Mouse (Mus musculus) midbrain, embryonic 10.5 days (tissue): ENCODE results near the gene Gm10354. TPM values are rescaled to one million over a fixed set of nuclear protein-coding genes. Genes with fewer than 3 reads are reported as not detected.
"Not testable (repeated sequence)": the region's sequence is repeated elsewhere in the genome, so short reads cannot be mapped to it uniquely, and the experiment has no call there.

Experiments
- DNase-seq: peaks from one replicate; pipeline ENCODE4 v3.0.0-alpha.2; 2017; ENCODE audit warnings: low spot score
- H3K27ac ChIP-seq: fragments of 300-500 bp; sonication (generic); replicated peaks from 2 replicates; pipeline ENCODE4 v1.5.1; 2016; ENCODE audit warnings: mild to moderate bottlenecking
- H3K27me3 ChIP-seq: fragments of 300-500 bp; sonication (generic); 2 replicates; pipeline ENCODE4 v1.6.1; 2016; ENCODE audit warnings: low read depth, mild to moderate bottlenecking; ENCODE audit not compliant: poor library complexity, severe bottlenecking
- H3K36me3 ChIP-seq: fragments of 300-500 bp; sonication (generic); 2 replicates; pipeline ENCODE4 v1.6.1; 2016; ENCODE audit warnings: mild to moderate bottlenecking, moderate library complexity
- H3K4me1 ChIP-seq: fragments of 300-500 bp; sonication (generic); 2 replicates; pipeline ENCODE4 v1.6.1; 2016
- H3K4me3 ChIP-seq: fragments of 300-500 bp; sonication (generic); 2 replicates; pipeline ENCODE4 v1.5.1; 2016; ENCODE audit warnings: mild to moderate bottlenecking, moderate library complexity
- H3K9me3 ChIP-seq: fragments of 300-500 bp; sonication (generic); replicated peaks from 2 replicates; pipeline ENCODE4 v1.6.1; 2016; ENCODE audit warnings: mild to moderate bottlenecking
- WGBS: fragments of 180-500 bp; shearing (Covaris S2); methylation state at CpG from one replicate; pipeline ENCODE4 v1.1.7; 2016; 5-methylcytosine and 5-hydroxymethylcytosine counted together
- polyA plus RNA-seq: library from polyadenylated mRNA; unstranded; fragments of >200 nt; fragmentation: Nextera tagmentation; extraction: Ambion mirVana; gene quantifications from 2 replicates; pipeline ENCODE4 v1.2.1, GENCODE M21; 2016

The Gm10354 gene
- polyA plus RNA-seq, 1 experiment from 2014 or later: not detected

DNA sequence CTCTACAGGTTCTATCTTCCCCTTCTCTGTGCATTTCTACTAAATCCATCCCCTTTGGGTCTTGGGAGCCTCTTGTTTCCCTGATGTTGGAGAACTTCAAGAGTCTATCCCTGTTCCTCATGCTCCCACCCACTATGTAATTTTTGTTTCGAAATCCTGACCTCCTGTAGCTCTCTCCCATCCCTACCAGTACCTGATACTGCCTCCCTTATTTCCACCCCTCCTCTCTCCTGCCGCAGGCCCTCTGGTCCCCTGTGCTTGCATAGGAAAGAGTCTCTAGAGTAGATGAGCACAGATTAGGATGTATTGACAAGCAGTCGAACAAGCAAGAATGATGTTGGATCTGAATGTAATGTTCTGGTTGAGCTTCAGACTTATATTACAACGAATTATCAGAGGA lies 33.2 kb downstream of the Gm10354 start:
- H3K4me1 ChIP-seq, H3K4me3 ChIP-seq, H3K27ac ChIP-seq, H3K27me3 ChIP-seq, H3K36me3 ChIP-seq, DNase-seq: not testable (repeated sequence)
- peaks cover 34% of the 10 kb centered on the region for H3K9me3 ChIP-seq
- WGBS: 65% methylated on average over 4 of the region's 4 CpGs

DNA sequence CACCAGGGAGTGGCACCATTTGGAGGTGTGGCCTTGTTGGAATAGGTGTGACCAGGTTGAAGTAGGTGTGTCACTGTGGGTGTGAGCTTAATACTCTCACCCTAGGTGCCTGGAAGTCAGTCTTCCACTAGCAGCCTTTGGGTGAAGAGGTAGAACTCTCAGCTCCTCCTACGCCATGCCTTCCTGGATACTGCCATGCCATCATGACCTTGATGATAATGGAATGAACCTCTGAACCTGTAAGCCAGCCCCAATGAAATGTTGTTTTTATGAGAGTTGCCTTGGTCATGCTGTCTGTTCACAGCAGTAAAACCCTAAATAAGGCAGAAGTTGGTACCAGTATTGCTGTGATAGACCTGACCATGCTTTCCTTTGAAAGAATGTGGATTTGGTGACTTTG lies 37.7 kb downstream of the Gm10354 start:
- not testable (repeated sequence) for H3K36me3 ChIP-seq, H3K4me1 ChIP-seq, H3K27ac ChIP-seq, H3K4me3 ChIP-seq, H3K27me3 ChIP-seq, DNase-seq
- WGBS: 91% methylated on average over 1 of the region's 1 CpGs
- H3K9me3 ChIP-seq: peaks cover 37% of the 10 kb centered on the region

DNA sequence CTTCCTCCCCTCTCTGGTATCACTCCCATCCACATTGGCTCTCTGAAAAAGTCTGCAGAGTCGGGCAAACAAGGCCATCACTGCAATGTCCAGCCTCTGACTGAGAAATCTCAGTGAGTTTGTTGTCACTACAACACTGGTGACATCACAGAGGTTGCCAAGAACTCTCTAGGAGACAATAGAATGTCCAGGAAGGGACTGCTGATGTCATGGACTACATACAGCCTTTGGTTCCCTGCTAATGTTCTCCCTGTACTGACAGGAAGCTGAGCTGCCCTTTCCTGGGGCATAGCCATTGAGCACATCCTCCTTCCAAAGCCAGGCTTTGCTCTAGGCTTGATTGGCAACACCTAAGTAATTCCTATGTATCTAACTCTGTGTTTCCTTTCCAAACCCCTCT lies 40.4 kb downstream of the Gm10354 start, which contains the start of gene Speer4e:
Speer4e (minus strand) TSS at position 101 of the 400 bp plus-strand sequence.
- not testable (repeated sequence) for H3K27me3 ChIP-seq, H3K36me3 ChIP-seq, DNase-seq, H3K27ac ChIP-seq, H3K4me1 ChIP-seq, H3K4me3 ChIP-seq
- peaks cover 27% of the 10 kb centered on the region for H3K9me3 ChIP-seq
- WGBS: 57% methylated on average over 1 of the region's 1 CpGs

DNA sequence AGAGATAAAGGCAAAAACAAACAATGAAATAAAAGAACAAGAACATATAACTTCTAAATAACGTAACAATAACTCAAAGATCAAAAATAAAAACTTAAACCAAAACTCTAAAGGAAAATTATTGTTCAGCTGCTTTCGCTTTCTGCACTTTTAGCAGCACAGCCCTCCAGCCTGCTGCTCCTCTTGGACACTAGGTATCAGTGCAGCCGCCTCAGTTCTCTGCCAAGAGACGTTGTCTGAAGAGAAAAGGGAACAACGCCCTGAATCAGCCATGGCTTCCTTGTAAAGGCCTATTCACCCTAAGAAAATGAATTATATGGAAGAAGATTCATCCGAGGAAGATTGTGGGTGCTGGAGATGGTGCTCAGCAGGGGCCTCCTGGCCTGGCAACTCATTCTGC lies 45.0 kb downstream of the Gm10354 start:
- WGBS: 78% methylated on average over 5 of the region's 6 CpGs
- H3K27me3 ChIP-seq, H3K4me3 ChIP-seq, H3K36me3 ChIP-seq, H3K27ac ChIP-seq, DNase-seq, H3K4me1 ChIP-seq: not testable (repeated sequence)
- peaks cover 18% of the 10 kb centered on the region for H3K9me3 ChIP-seq

DNA sequence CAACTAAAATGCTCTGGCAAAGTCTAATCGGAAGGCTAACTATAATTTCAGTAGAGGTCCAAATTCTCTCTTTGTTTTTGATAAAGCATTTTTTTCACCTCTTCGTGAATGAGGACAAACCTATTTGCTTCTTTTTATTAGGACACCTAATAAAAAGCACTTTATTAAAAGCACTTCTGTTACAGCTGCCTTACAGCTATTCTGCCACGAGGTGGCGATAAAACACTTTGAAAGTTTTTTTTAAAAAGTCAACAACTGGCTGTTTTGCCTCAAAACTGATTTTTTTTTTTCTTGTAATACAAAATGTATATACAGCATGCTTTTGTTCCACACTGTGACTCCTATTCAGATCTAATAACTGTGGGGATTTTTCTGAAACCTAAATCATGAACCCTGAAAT lies 51.7 kb downstream of the Gm10354 start:
- not testable (repeated sequence) for H3K9me3 ChIP-seq, DNase-seq, H3K27me3 ChIP-seq, H3K36me3 ChIP-seq, H3K4me1 ChIP-seq, H3K27ac ChIP-seq, H3K4me3 ChIP-seq
- WGBS: 36% methylated on average over 4 of the region's 4 CpGs

Other genes with a start within 250 kb of the Gm10354 start
- gene Gm9758, start 64.0 kb downstream of the Gm10354 start, polyA plus RNA-seq: not detected in 2 replicates
- not detected in 2 replicates for gene Speer4e, start 40.5 kb downstream of the Gm10354 start, polyA plus RNA-seq
- not detected in 2 replicates for gene Gm17019, start 54.1 kb upstream of the Gm10354 start, polyA plus RNA-seq